Mouse (Mus musculus) neural tube, embryonic 12.5 days (tissue): ENCODE results near the gene Mlxip. TPM values are rescaled to one million over a fixed set of nuclear protein-coding genes. Genes with fewer than 3 reads are reported as not detected.
A peak's percentile ranks its signal among the peaks of the same experiment; 100 is the strongest.

Experiments used
- ATAC-seq: fragments of 200-750 bp; cut with Nextera tagmentation; 2 replicates; pipeline ENCODE4 v1.8.0; 2017; ENCODE audit warnings: low read depth, mild to moderate bottlenecking, moderate TSS enrichment, moderate library complexity; ENCODE audit not compliant: low FRiP score
- H3K27ac ChIP-seq: fragments of 300-500 bp; sonication (generic); 2 replicates; pipeline ENCODE4 v1.5.1; 2016
- H3K27me3 ChIP-seq: fragments of 300-500 bp; sonication (generic); replicated peaks from 2 replicates; pipeline ENCODE4 v1.6.1; 2016; ENCODE audit warnings: mild to moderate bottlenecking
- H3K36me3 ChIP-seq: fragments of 300-500 bp; sonication (generic); 2 replicates; pipeline ENCODE4 v1.6.1; 2016; ENCODE audit warnings: mild to moderate bottlenecking
- H3K4me1 ChIP-seq: fragments of 300-500 bp; sonication (generic); 2 replicates; pipeline ENCODE4 v1.6.1; 2016
- H3K4me2 ChIP-seq: fragments of 300-500 bp; sonication (generic); replicated peaks from 2 replicates; pipeline ENCODE4 v1.6.1; 2016; ENCODE audit warnings: mild to moderate bottlenecking
- H3K4me3 ChIP-seq: fragments of 300-500 bp; sonication (generic); 2 replicates; pipeline ENCODE4 v1.5.1; 2016
- H3K9ac ChIP-seq: fragments of 300-500 bp; sonication (generic); 2 replicates; pipeline ENCODE4 v1.6.1; 2016; ENCODE audit warnings: mild to moderate bottlenecking
- H3K9me3 ChIP-seq: fragments of 300-500 bp; sonication (generic); 2 replicates; pipeline ENCODE4 v1.6.1; 2016; ENCODE audit warnings: mild to moderate bottlenecking
- WGBS: fragments of 180-500 bp; shearing (Covaris S2); methylation state at CpG from one replicate; pipeline ENCODE4 v1.1.7; 2016; 5-methylcytosine and 5-hydroxymethylcytosine counted together
- polyA plus RNA-seq: library from polyadenylated mRNA; unstranded; fragments of >200 nt; fragmentation: Nextera tagmentation; extraction: Ambion mirVana; gene quantifications from 2 replicates; pipeline ENCODE4 v1.2.1, GENCODE M21; 2016

Mlxip gene
- polyA plus RNA-seq, 1 experiment from 2014 or later: 23.3 TPM

DNA sequence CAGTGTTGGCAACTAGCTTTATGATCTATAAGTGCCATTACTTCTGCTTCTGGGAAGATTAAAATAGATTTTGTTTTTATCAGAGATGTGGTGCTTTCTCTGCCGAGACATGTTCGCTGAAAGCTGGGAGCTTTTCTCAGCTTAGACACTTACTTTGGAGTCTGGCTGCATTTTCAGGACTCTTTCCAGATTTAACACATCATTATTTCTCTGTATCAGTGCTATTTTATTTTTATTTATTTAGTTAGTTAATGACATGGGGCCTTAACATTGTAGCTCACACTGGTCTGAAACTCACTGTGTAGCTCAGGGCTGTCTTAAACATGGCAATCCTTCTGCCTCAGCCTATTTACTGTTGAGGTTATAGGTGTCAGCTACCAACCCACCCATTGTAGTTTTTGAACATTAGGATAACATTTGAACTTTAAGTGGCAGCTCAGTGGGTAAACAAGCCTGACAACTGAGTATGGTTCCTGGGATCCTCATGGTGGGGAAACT, 19.3 kb downstream of the Mlxip start:
- no peak overlapping the region for H3K4me2 ChIP-seq
- no peaks in the 10 kb centered on the region for H3K9me3 ChIP-seq
- peaks cover 6% of the 10 kb centered on the region; the same call in 1 of the 2 replicates for H3K36me3 ChIP-seq
- 90% methylated on average over 2 of the region's 2 CpGs for WGBS
- no peak for ATAC-seq
- no peak overlapping the region for H3K9ac ChIP-seq
- H3K4me3 ChIP-seq: no peak overlapping the region
- H3K4me1 ChIP-seq: peaks cover 17% of the 10 kb centered on the region
- no peaks in the 10 kb centered on the region for H3K27me3 ChIP-seq
- no peak overlapping the region for H3K27ac ChIP-seq

DNA sequence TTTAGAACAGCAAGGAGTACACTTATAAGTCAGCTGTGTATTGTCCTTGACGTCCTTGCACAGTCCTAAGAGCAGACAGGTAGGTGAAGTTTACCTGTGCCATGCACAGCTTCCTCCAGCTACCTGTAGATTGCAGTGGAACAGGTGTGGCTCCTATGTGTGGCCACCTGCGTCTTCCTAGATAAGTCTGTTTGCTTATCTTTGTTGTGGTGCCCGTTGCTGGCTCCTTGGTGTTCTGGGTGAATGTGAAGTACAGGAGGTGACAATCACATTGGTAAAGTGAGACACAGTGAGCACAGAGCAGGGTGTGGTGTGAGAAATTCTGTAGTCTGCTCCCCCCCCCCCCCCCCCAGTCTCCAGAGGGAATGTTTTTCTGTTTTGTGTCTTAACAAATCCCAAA, 21.6 kb downstream of the Mlxip start:
- Histone ChIP-seq H3K27ac (no peak overlapping the region), H3K4me1 (peaks cover 22% of the 10 kb centered on the region), H3K27me3 (no peaks in the 10 kb centered on the region), H3K4me3 (no peak overlapping the region), H3K36me3 (no peaks in the 10 kb centered on the region), H3K4me2 (no peak overlapping the region), H3K9me3 (no peaks in the 10 kb centered on the region), H3K9ac (no peak overlapping the region)
- WGBS: 89% methylated on average over 3 of the region's 3 CpGs
- ATAC-seq: no peak

DNA sequence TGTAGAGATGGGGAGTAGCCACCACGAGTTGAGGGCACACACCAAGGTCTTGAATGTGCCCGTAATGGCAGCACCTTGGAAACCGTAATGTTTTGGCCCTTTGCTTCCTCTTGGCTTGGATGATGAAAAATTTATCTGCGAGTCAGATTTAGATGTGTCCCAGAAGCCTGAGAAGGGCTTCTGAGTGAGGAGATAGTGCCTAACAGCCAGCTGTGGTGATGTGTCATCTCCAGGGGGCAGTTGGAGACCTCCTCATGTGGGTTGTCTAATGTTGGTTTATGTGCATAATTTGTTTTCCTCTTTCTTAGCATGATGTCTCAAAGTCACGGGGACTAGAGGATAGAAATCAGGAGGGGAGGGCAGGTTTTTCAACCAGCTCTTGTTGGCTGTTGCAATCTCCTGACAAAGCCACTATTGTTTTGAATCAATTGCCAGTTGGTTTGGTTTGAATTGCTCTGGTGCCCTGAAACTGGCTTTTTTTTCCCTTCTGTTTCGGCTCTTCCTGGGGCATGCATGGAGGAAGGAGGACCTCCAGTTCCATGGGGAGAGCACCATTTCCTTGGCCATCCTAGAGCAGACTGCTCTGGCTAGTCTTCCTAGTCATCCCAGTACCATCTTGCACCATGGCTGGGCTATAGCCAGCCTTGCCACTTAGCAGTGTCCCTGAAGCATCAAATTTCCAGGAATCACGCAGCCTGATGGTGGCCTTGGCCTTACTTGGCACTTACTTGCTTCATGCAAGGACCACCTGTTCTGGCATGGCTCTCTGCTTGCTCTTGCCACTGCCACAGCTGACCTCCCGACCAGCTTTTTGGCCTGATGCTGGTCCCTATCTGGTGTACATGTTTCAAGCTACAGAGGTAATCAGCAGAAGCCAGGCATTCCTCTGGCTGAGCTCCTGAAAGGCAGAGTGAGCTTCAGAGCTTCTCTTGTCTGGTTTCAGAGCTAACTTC, 22.2 kb downstream of the Mlxip start:
- Histone ChIP-seq H3K36me3 (no peaks in the 10 kb centered on the region), H3K27ac (no peak overlapping the region), H3K9me3 (no peaks in the 10 kb centered on the region), H3K4me2 (no peak overlapping the region), H3K9ac (no peak overlapping the region), H3K27me3 (no peaks in the 10 kb centered on the region), H3K4me3 (no peak overlapping the region), H3K4me1 (peaks cover 22% of the 10 kb centered on the region)
- 68% methylated on average over 8 of the region's 8 CpGs for WGBS
- no peak for ATAC-seq

DNA sequence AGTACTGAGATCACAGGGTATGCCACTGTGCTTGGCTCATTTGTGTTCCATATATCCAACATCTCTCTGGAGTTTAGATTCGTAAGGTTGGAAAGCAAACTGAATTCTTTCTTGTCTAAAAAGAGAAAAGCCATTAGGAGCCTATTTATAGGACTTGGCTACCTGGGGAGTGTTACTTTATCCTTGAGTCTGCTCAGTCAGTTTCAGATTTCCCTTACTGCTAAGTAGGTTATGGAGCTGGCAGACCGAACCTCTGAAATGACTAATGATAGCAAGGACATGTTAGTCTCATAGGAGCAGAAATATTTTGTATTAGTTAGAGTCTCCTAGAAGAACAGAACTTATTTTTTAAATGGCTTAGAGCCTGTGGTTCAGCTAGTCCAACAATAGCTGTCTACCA, 29.3 kb downstream of the Mlxip start:
- WGBS: 78% methylated on average over 2 of the region's 2 CpGs
- no peaks in the 10 kb centered on the region; the same call in 1 of the 2 replicates for H3K9me3 ChIP-seq
- H3K4me3 ChIP-seq: no peak overlapping the region
- ATAC-seq: no peak
- 0 out of 2 replicates have a peak, but pooled peaks cover 5% of the 10 kb centered on the region for H3K36me3 ChIP-seq
- no peak overlapping the region for H3K4me2 ChIP-seq
- no peaks in the 10 kb centered on the region for H3K27me3 ChIP-seq
- peaks cover 6% of the 10 kb centered on the region for H3K4me1 ChIP-seq
- no peak overlapping the region for H3K9ac ChIP-seq
- no peak overlapping the region for H3K27ac ChIP-seq

DNA sequence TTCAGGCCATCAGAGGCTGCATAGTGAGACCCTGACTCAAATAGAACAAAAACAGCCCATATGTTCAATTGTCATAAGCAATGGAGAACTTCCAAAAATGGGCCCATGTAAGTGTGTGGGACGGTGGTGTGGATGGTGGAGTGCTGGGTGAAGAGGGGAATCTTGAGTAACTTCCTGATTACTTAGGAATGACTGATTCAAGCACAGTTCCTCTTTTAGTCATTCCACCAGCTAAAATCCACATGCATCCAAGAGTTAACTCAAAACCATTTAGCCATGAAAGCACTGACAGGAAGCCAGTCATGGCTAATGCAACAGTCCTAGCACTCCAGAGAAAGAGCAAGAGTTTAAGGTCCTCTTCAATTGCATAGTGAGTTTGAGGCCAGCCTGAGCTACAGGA, 33.0 kb downstream of the Mlxip start:
- no peaks in the 10 kb centered on the region; the same call in 1 of the 2 replicates for H3K9me3 ChIP-seq
- no peak overlapping the region for H3K4me3 ChIP-seq
- no peak for ATAC-seq
- WGBS: 98% methylated on average over 1 of the region's 1 CpGs
- H3K9ac ChIP-seq: no peak overlapping the region
- H3K27me3 ChIP-seq: no peaks in the 10 kb centered on the region
- peaks cover 8% of the 10 kb centered on the region for H3K4me1 ChIP-seq
- H3K4me2 ChIP-seq: no peak overlapping the region
- H3K36me3 ChIP-seq: 0 out of 2 replicates have a peak, but pooled peaks cover 5% of the 10 kb centered on the region
- H3K27ac ChIP-seq: no peak overlapping the region

DNA sequence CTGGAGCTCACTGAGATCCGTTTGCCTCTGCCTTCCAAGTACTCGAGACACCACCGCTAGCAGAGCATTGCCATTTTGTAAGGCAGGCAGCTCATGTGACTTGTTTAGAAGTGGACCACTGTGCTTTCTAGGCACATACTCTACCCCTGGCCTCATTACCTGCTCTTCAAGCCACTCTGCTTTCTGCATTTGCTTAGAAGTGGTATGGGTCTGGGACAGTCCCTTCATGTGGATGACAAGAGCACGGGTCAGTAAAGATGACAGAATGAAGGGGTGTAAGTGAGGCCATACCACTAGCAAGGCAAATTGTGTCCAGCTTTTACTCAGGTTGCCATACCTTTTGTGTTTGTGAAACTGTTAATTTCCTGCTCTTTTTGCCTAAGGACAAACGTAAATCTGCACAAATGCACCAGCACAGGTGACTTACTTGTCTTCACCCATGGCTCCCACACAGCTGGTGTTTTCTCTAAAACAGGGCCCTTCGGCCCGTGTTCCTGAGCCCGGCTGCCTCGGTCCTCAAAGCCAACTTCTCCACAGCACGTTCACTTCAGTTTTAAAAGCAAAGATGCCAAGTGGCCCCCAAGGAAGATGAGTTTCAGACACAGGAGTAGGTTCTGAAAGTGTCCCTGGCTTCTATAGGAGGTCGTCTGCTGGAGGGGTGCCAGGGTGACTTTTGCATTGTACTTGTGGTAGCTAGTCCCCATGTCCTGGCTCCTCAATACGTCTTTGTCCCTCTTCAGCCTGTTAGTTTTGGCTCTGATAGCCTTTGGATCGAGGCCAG, 37.1 kb downstream of the Mlxip start:
- H3K4me2 ChIP-seq: no peak overlapping the region
- H3K27me3 ChIP-seq: no peaks in the 10 kb centered on the region
- WGBS: 80% methylated on average over 13 of the region's 13 CpGs
- H3K9me3 ChIP-seq: no peaks in the 10 kb centered on the region; the same call in 1 of the 2 replicates
- H3K4me3 ChIP-seq: no peak overlapping the region
- no peak for ATAC-seq
- no peak overlapping the region for H3K27ac ChIP-seq
- H3K4me1 ChIP-seq: peaks cover 18% of the 10 kb centered on the region
- H3K9ac ChIP-seq: no peak overlapping the region
- 0 out of 2 replicates have a peak, but pooled peaks cover 1% of the 10 kb centered on the region for H3K36me3 ChIP-seq

DNA sequence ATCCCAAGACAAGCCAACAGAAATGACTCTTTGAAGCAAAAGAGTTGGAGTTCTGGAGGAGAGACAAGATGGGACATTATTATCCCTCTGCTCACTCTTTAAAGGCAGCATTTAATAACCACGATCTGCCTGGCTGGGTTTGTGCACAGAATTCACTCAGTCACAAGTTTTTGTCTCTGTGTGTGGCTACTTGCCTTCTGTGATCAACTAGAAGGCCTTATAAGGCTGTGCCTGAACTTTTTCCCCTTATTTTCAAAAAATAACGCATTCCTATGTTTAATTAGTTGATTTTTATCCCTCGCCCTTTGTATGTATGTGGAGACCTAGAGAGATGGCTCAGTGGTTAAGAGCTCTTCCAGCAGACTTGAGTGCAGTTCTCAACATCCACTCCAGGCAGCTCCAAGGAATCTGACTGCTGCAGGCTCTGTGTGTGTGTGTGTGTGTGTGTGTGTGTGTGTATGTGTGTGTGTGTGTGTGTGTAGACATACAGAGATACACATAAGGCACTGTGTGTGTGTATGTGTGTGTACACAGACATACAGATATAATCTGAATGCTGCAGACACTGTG, 37.8 kb downstream of the Mlxip start:
- H3K27me3 ChIP-seq: no peaks in the 10 kb centered on the region
- WGBS: 84% methylated on average over 3 of the region's 3 CpGs
- no peak overlapping the region for H3K27ac ChIP-seq

DNA sequence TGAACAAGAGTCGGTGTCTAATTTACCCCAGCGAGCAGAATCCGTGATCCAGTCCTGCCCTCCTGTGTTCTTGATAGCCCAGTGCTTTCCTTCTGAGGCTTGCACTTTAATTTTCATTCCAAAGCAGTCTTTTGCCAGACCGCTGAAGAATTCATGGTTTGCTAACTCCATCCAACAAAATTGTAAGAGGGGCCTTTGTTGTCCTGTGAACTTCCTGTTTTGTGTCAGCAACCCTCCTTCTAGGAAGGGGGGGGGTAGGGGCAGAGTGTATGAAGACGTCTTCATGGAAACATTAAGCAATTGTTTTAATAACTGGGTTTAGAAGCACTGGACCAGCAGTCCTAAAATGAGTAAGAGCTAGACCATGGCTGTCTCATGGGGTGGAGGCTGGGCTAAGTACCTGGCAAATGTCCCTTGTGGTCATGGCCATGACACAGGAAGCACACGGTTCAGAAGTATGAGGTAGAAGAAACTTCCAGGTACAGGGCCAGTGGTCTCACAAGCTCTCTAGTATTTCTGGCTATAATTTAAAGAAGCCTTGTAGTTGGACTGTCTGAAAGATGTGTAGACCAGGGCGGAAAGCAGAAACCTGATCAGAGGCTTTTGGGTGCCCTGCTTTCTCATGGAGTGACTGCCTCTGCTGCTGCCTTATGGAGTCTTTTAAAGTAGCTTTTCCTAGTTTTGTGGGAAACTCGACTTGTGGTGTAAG, 41.6 kb downstream of the Mlxip start:
- Histone ChIP-seq H3K9ac (0 out of 2 replicates have a peak overlapping the region, but pooled peaks have one; percentile 1), H3K4me3 (no peak overlapping the region), H3K36me3 (no peaks in the 10 kb centered on the region), H3K4me1 (peaks cover 18% of the 10 kb centered on the region), H3K27me3 (no peaks in the 10 kb centered on the region), H3K4me2 (no peak overlapping the region), H3K27ac (no peak overlapping the region), H3K9me3 (no peaks in the 10 kb centered on the region)
- 74% methylated on average over 8 of the region's 8 CpGs for WGBS
- no peak for ATAC-seq

More for the DNA sequence above, 37.8 kb downstream of the Mlxip start:
- no peak overlapping the region for H3K9ac ChIP-seq
- peaks cover 18% of the 10 kb centered on the region for H3K4me1 ChIP-seq
- ATAC-seq: no peak
- no peaks in the 10 kb centered on the region for H3K36me3 ChIP-seq
- no peak overlapping the region for H3K4me3 ChIP-seq
- no peak overlapping the region for H3K4me2 ChIP-seq
- no peaks in the 10 kb centered on the region for H3K9me3 ChIP-seq

DNA sequence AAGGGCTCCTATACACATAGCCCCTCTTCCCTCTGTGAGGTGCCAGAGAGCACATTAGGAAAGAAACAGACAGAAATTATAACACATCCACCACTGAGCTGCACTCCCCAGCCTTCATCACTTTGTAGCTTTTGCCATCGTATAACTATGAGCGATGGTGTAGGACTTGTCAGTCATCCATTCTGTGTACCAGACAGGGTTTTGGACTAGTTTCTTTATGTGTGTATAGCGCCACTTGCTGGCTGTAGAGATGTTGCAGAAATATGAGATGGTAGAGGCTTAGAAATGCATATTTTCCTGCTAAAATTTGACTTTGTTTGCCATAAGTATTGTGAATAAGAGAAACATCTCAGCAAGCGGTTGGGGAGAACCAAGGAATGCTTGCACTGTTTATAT, 42.2 kb downstream of the Mlxip start:
- H3K4me1 ChIP-seq: peaks cover 18% of the 10 kb centered on the region
- ATAC-seq: no peak
- H3K27me3 ChIP-seq: no peaks in the 10 kb centered on the region
- no peak overlapping the region for H3K9ac ChIP-seq
- no peak overlapping the region for H3K4me2 ChIP-seq
- H3K4me3 ChIP-seq: no peak overlapping the region
- no peaks in the 10 kb centered on the region for H3K9me3 ChIP-seq
- H3K27ac ChIP-seq: no peak overlapping the region
- 54% methylated on average over 4 of the region's 4 CpGs for WGBS
- 0 out of 2 replicates have a peak, but pooled peaks cover under 1% of the 10 kb centered on the region for H3K36me3 ChIP-seq

DNA sequence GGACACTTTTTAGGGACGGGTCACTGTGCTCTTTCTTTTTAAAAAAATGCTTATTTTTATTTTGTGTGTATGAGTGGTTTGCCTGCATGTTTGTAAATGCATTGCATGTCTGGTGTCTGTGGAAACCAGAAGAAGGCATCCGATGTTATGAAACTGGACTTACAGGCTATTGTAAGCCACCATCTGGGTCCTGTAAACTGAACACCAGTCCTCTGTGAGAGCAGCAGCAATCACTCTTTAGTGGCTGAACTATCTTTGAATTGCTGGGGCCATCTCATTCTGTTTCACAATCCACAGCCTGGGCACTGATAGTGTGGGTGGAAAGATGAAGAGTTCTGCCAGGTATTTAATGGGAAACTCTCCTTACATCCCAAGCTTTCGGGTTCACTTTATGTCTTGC, 43.8 kb downstream of the Mlxip start:
- no peaks in the 10 kb centered on the region for H3K27me3 ChIP-seq
- no peak overlapping the region for H3K4me3 ChIP-seq
- H3K9me3 ChIP-seq: no peaks in the 10 kb centered on the region
- ATAC-seq: no peak
- no peak overlapping the region for H3K9ac ChIP-seq
- H3K4me1 ChIP-seq: 0 out of 2 replicates have a peak, but pooled peaks cover 9% of the 10 kb centered on the region
- 90% methylated on average over 3 of the region's 3 CpGs for WGBS
- peaks cover 17% of the 10 kb centered on the region for H3K36me3 ChIP-seq
- H3K27ac ChIP-seq: no peak overlapping the region
- H3K4me2 ChIP-seq: no peak overlapping the region

DNA sequence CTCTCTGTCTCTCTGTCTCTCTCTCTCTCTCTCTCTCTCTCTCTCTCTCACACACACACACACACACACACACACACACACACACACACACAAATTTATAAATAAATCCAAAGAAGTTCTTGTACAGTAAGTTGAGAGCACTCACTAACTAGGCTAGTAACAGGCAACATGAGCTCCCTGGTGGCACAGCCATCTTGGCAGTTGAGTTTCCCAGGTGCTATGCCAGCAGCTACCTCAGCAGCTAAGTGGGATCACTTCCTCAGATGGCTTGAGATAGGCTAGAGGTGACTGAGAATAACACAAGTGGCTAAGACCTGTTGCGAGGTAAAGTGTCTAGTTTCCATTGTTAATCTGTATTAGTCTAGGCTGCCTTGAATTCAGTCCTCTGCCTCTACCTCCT, 44.7 kb downstream of the Mlxip start:
- Histone ChIP-seq H3K4me3 (no peak overlapping the region), H3K9me3 (no peaks in the 10 kb centered on the region), H3K36me3 (peaks cover 20% of the 10 kb centered on the region), H3K27me3 (no peaks in the 10 kb centered on the region), H3K9ac (no peak overlapping the region), H3K27ac (no peak overlapping the region), H3K4me1 (0 out of 2 replicates have a peak, but pooled peaks cover 9% of the 10 kb centered on the region), H3K4me2 (no peak overlapping the region)
- ATAC-seq: no peak
- WGBS: 91% methylated on average over 1 of the region's 1 CpGs
